Mouse (Mus musculus): ENCODE measurements around the gene B9d2. TPM values are rescaled to one million over a fixed set of nuclear protein-coding genes. Genes with fewer than 3 reads are reported as not detected.

Gene B9d2
- polyA plus RNA-seq, 1 experiment = 51.5 TPM

DNA sequence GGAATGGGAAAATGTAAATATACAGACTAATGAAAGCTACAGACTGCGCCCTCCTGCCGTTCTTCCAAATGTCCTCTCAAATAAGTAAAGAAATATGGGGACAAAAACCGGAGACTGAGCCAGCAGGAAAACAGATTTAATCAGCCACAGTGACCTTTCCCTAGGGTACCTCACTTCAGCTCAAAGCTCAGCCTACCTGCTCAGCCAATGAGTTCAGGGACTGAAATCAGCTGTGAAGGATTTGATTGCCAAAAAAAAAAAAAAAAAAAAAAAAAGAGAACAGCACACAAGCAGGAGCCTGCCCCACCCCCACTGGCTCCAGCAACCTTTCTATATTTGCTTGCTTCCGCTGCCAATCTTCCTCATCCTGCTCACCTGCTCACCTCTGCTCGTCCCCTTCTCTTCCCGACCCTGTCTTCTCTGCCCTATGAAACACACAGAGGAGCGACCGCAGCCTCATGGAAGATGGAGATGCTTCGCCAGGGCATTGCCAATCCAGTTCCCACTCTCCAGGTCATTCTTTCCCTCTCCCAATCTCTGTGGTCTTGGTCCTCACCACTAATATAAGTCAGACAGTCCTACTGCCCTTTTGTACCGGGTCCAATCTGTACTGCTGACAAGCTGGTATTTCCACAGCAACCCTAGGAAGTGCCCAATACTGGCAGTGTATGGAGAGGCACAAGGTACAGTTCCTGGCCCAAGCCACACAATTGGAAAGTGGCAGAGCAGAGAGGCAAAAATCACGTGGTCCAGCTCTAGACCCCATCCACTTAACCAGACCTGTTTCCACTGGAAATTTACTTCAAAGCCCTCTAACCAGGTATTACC, 24.8 kb upstream of the B9d2 start:
- no peak for DNase-seq (ENCODE audit: low read depth)
- TF ChIP-seq CTCF (IDR thresholded peaks at IDR 0.05; ENCODE audit: borderline replicate concordance, extremely low read depth, insufficient read depth, insufficient read length) (no peak), POLR2A (IDR thresholded peaks at IDR 0.05; ENCODE audit: borderline replicate concordance, extremely low read depth, insufficient read depth, insufficient read length, poor library complexity, severe bottlenecking) (no peak)

DNA sequence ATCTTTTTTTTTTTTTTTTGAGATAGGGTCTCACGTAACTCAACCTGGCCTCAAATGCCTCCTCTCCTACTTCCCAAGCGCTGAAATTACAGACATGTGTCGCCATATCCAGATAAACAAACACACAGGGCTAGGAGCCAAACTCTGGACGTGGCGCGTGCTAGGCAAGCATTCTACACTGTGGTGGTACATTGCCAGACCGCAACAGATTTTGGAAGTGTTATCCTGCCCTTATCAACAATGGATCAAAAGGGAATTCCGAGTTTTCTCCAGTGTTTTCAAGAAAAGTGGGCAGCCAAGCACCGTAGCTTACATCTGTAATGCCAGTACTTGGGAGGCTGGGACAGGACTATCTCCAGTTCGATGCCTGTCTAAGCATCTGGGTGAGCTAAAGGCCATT, 22.8 kb upstream of the B9d2 start:
- TF ChIP-seq POLR2A (IDR thresholded peaks at IDR 0.05; ENCODE audit: borderline replicate concordance, extremely low read depth, insufficient read depth, insufficient read length, poor library complexity, severe bottlenecking) (no peak), CTCF (IDR thresholded peaks at IDR 0.05; ENCODE audit: borderline replicate concordance, extremely low read depth, insufficient read depth, insufficient read length) (no peak)
- no peak for DNase-seq (ENCODE audit: low read depth)

DNA sequence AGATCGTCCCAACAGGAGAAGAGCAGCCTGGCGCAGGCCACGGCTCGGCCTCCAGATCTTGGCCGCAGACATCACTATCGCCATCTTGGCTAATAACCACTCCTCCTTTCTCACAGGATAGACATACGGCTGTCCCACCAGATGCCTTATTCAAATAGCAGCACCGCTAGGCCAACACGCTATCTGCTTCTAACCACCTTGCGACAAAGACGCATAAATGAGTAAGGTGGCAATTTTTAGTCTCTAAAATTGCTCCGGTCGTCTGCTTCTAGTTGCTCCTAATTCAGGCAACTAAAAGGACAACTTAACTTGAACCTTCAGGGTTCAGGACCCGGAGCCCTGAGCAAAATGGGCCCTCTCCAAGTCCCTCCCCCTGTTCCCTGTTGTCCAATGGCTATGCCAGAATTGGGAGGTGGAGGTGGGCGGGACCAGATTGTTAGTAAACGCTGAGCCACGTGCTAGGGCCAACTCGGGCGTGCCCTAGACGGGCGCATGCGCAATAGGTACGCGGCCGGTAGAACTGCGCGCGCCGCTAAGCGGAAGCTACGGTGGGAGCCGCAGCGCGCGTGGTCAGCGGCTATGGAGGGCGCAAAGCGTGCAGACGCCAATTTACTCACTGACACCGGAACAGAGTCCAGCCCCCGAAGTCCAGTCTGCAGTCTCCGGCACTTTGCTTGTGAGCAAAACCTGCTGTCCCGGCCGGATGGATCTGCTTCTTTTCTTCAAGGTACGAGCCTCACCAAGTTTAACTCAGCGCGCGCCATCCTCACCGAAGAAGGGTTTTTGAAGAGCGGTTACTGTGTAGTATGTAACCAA, 21.7 kb upstream of the B9d2 start, which contains the start of the genes Bckdha and Exosc5:
TSS of gene Bckdha (minus strand) at position 325 of the 816 bp plus-strand sequence.
TSS of gene Exosc5 (plus strand) at position 508 of the 816 bp plus-strand sequence.
- DNase-seq (ENCODE audit: low read depth) = peak; percentile 100
- TF ChIP-seq POLR2A (IDR thresholded peaks at IDR 0.05; ENCODE audit: borderline replicate concordance, extremely low read depth, insufficient read depth, insufficient read length, poor library complexity, severe bottlenecking) (peak; percentile 59; the same call in 1 of the 2 replicates), CTCF (IDR thresholded peaks at IDR 0.05; ENCODE audit: borderline replicate concordance, extremely low read depth, insufficient read depth, insufficient read length) (no peak)

DNA sequence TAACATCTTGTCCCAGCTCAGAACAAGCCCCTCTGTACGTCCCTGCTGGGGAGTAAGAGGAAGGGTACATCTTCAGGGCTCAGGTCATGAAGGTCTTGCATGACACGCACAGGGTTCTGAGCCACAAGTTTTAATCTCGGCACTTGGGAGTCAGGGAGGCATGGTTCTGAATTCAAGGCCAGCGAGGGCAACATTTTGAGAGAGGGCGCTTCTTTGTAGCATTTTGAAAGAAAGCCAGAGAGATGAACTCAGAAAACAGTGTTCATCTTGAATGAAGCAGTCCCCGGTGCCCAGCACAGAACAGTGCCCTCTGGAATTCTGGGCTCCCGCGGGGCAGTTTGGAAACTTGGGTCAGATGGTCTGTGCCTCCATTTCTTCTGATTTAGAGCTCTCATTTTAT, 14.2 kb upstream of the B9d2 start:
- no peak for DNase-seq (ENCODE audit: low read depth)
- TF ChIP-seq POLR2A (IDR thresholded peaks at IDR 0.05; ENCODE audit: borderline replicate concordance, extremely low read depth, insufficient read depth, insufficient read length, poor library complexity, severe bottlenecking) (no peak), CTCF (IDR thresholded peaks at IDR 0.05; ENCODE audit: borderline replicate concordance, extremely low read depth, insufficient read depth, insufficient read length) (no peak)

DNA sequence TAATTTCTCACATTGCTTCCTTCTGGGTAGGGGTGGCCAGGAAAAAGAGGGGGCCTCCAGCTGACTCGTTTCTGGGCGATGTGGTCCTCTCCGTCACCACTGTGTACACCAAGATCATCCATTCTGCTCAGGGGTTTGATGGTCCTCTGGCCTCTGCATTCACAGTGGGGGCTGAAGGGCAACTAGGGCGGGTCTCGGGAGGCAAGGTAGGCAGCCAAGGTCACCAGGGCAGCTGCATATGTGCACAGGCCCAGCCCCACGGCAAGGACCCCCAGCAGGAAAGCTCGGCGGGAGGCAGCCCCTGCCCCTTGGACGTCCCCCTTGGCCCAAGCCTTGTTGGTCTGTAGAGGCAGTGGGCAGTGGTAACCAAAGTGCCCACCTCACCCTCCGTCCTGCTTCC, 11.4 kb upstream of the B9d2 start:
- TF ChIP-seq CTCF (IDR thresholded peaks at IDR 0.05; ENCODE audit: borderline replicate concordance, extremely low read depth, insufficient read depth, insufficient read length) (no peak), POLR2A (IDR thresholded peaks at IDR 0.05; ENCODE audit: borderline replicate concordance, extremely low read depth, insufficient read depth, insufficient read length, poor library complexity, severe bottlenecking) (no peak)
- DNase-seq (ENCODE audit: low read depth) = no peak

DNA sequence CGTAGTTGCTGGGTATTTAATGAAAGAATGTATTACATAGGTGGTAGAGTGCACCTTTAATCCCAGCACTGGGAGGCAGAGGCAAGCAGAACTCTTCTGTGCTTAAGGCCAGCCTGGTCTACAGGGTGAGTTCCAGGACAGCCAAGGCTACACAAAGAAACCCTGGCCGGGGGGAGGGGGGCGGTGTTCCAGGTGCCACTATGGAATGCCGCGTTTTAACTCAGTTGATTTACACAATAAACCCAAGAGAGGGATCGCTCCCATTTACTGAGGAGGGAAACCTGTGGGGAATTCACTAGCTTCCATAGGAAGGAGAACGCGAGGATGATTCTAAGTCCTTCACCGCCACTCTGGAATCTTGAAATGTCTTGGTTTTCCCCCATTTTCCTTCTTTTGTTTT, 10.9 kb upstream of the B9d2 start:
- TF ChIP-seq CTCF (IDR thresholded peaks at IDR 0.05; ENCODE audit: borderline replicate concordance, extremely low read depth, insufficient read depth, insufficient read length) (no peak), POLR2A (IDR thresholded peaks at IDR 0.05; ENCODE audit: borderline replicate concordance, extremely low read depth, insufficient read depth, insufficient read length, poor library complexity, severe bottlenecking) (no peak)

DNA sequence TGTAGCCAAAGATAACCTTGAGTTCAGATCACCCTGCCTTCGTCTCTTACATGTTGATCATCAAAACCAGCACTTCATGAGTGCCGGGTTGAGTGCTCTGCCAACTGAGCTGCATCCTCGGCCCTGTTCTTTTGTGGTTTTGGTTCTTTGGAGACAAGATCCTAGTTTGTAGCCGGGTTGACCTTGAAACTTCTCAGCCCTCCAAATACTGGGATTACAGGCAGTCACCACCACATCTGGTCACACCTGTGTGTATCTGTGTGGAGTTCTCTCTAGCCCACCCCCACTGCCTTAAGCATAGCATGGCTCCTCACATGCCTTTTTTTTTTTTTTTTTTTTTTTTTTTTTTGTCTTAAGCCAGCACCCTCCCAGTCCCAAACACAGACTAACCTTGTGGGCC, 10.5 kb upstream of the B9d2 start:
- TF ChIP-seq POLR2A (IDR thresholded peaks at IDR 0.05; ENCODE audit: borderline replicate concordance, extremely low read depth, insufficient read depth, insufficient read length, poor library complexity, severe bottlenecking) (no peak), CTCF (IDR thresholded peaks at IDR 0.05; ENCODE audit: borderline replicate concordance, extremely low read depth, insufficient read depth, insufficient read length) (no peak)
- DNase-seq (ENCODE audit: low read depth) = no peak

More for the DNA sequence above, 10.9 kb upstream of the B9d2 start:
- no peak for DNase-seq (ENCODE audit: low read depth)

DNA sequence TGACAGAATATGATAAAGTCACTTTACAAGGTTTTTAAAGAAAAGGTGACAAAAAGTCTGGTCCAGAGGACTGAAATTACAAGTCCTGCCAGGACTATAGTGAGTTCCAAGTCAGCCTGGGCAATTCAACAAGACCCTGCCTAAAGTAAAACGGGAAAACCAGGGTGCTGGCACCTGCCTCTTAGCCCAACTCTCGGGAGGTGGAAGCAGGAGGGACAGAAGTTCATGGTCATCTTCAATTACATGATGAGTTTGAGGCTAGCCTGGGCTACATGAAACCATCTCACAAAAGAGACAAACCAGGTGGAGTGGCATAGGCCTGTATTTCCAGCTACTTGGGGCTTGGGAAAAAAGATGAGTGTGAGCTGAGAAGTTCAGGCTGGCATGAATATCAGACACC, 8.9 kb upstream of the B9d2 start:
- DNase-seq (ENCODE audit: low read depth) = no peak
- no peak for TF ChIP-seq POLR2A (IDR thresholded peaks at IDR 0.05; ENCODE audit: borderline replicate concordance, extremely low read depth, insufficient read depth, insufficient read length, poor library complexity, severe bottlenecking)
- no peak for TF ChIP-seq CTCF (IDR thresholded peaks at IDR 0.05; ENCODE audit: borderline replicate concordance, extremely low read depth, insufficient read depth, insufficient read length)

DNA sequence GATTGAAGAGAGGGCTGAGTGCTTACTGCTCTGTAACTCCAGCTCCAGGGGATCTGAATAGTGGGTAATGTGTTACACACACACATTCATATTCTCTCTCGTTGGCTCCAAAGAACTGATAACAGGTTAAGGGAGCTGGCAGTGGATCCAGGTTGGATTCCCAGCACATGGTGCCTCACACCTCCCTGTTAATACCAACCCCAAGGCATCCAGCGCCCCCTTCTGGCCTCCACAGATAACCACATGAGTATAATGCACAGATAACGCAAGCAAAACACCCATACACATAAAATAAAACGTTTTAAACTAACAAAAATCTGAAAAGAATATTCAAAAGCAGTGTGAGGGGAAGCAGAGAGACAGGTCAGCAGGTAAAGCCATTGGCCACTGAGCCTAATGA, 8.1 kb upstream of the B9d2 start:
- DNase-seq (ENCODE audit: low read depth) = no peak
- TF ChIP-seq CTCF (IDR thresholded peaks at IDR 0.05; ENCODE audit: borderline replicate concordance, extremely low read depth, insufficient read depth, insufficient read length) (peak; percentile 13; the same call in 1 of the 2 replicates), POLR2A (IDR thresholded peaks at IDR 0.05; ENCODE audit: borderline replicate concordance, extremely low read depth, insufficient read depth, insufficient read length, poor library complexity, severe bottlenecking) (no peak)

DNA sequence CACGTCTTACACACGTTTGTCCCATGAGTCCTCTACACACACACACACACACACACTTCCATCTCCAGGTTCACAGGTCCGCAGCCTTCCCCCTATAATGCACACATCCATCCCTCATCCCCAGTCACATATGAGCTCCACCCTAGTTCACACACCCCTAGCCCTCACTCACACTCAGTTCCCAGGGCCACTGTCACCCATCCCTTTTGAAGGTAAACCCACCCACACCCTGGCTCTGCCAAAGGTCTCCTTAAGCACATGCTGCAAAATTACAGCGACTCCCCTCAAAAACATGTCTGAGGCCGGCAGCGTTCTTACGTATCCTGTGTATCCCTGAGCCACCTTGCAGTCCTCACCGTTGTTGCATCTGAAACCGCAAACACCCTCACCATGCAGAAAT, 6.3 kb upstream of the B9d2 start:
- no peak for DNase-seq (ENCODE audit: low read depth)
- no peak for TF ChIP-seq CTCF (IDR thresholded peaks at IDR 0.05; ENCODE audit: borderline replicate concordance, extremely low read depth, insufficient read depth, insufficient read length)
- TF ChIP-seq POLR2A (IDR thresholded peaks at IDR 0.05; ENCODE audit: borderline replicate concordance, extremely low read depth, insufficient read depth, insufficient read length, poor library complexity, severe bottlenecking) = no peak

DNA sequence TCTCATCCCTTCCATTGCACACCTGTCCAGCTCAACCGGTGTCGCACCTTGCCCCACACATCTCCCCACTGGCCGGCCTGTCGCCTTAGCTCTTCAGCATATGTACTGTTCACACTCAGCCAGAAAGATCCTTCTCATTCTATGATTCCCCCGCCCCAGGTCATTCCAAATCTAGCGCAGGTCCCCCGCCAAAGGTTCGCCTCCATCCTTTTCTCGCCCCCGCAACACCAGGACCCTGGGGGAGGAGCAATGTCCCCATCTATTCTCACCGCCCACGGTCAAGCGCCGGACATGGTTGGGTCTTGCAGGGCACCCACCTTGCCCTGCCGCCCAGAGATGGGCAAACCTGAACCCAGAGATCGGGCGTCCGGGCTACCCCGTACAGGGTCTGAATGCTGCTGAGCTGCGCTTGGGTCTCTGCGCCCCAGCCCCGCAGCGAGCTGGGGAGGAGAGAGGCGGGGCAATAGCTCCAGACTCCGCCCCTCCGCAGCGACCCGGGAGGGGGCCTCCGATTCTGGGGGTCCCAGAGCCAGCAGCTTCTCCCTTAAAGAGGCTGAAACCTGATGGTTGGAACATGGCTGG, 5.8 kb upstream of the B9d2 start, which contains the start of gene Tmem91:
TSS of gene Tmem91 (minus strand) at position 448 of the 582 bp plus-strand sequence.
- no peak for DNase-seq (ENCODE audit: low read depth)
- no peak for TF ChIP-seq POLR2A (IDR thresholded peaks at IDR 0.05; ENCODE audit: borderline replicate concordance, extremely low read depth, insufficient read depth, insufficient read length, poor library complexity, severe bottlenecking)
- TF ChIP-seq CTCF (IDR thresholded peaks at IDR 0.05; ENCODE audit: borderline replicate concordance, extremely low read depth, insufficient read depth, insufficient read length) = no peak

Data from brain, embryonic 14.5 days (tissue).